Mouse (Mus musculus): ENCODE measurements at regions not wholly inside any gene's neighbourhood (a gene's known extent, or its start where the extent isn't known, plus 50 kb on each side); places are given as distances from the start of the nearest gene placed in this dataset.

GRCm38 (mm10) chr10:51792030-51792429 lies 114.5 kb downstream of the Rfx6 start:
- no peak overlapping the region for H3K4me3 ChIP-seq
- no peak for ATAC-seq (ENCODE audit: low FRiP score, low read depth)
- no peak overlapping the region for H3K9ac ChIP-seq
- no peaks in the 10 kb centered on the region for H3K4me1 ChIP-seq
- H3K4me2 ChIP-seq (replicated peaks) = no peak overlapping the region
- H3K27me3 ChIP-seq (replicated peaks) = no peaks in the 10 kb centered on the region
- no peak overlapping the region for H3K27ac ChIP-seq
- H3K36me3 ChIP-seq = no peaks in the 10 kb centered on the region
- WGBS = 0% methylated on average over 1 of the region's 1 CpGs
- H3K9me3 ChIP-seq = no peaks in the 10 kb centered on the region

GRCm38 (mm10) chr10:51793876-51794275 lies 116.3 kb downstream of the Rfx6 start:
- no peaks in the 10 kb centered on the region for H3K36me3 ChIP-seq
- 91% methylated on average over 7 of the region's 7 CpGs for WGBS
- H3K4me3 ChIP-seq = no peak overlapping the region
- H3K4me2 ChIP-seq (replicated peaks) = no peak overlapping the region
- H3K9me3 ChIP-seq = no peaks in the 10 kb centered on the region
- ATAC-seq (ENCODE audit: low FRiP score, low read depth) = no peak
- no peak overlapping the region for H3K27ac ChIP-seq
- H3K4me1 ChIP-seq = no peaks in the 10 kb centered on the region
- H3K9ac ChIP-seq = no peak overlapping the region
- no peaks in the 10 kb centered on the region for H3K27me3 ChIP-seq (replicated peaks)

GRCm38 (mm10) chr10:51816626-51817025 lies 139.1 kb downstream of the Rfx6 start:
- ATAC-seq (ENCODE audit: low FRiP score, low read depth) = no peak
- Histone ChIP-seq H3K9me3 (no peaks in the 10 kb centered on the region), H3K4me3 (no peak overlapping the region), H3K4me2 (replicated peaks) (no peak overlapping the region), H3K27me3 (replicated peaks) (no peaks in the 10 kb centered on the region), H3K27ac (no peak overlapping the region), H3K36me3 (no peaks in the 10 kb centered on the region), H3K9ac (no peak overlapping the region), H3K4me1 (no peaks in the 10 kb centered on the region)
- 43% methylated on average over 1 of the region's 1 CpGs for WGBS

GRCm38 (mm10) chr10:51823900-51824299 lies 146.3 kb downstream of the Rfx6 start:
- H3K9ac ChIP-seq = no peak overlapping the region
- no peaks in the 10 kb centered on the region for H3K27me3 ChIP-seq (replicated peaks)
- H3K4me3 ChIP-seq = no peak overlapping the region
- H3K4me1 ChIP-seq = no peaks in the 10 kb centered on the region
- no peak for ATAC-seq (ENCODE audit: low FRiP score, low read depth)
- WGBS = 95% methylated on average over 2 of the region's 2 CpGs
- H3K36me3 ChIP-seq = no peaks in the 10 kb centered on the region
- H3K4me2 ChIP-seq (replicated peaks) = no peak overlapping the region
- no peaks in the 10 kb centered on the region for H3K9me3 ChIP-seq
- H3K27ac ChIP-seq = no peak overlapping the region

GRCm38 (mm10) chr10:51826431-51826964 lies 148.9 kb downstream of the Rfx6 start:
- no peak for ATAC-seq (ENCODE audit: low FRiP score, low read depth)
- no peak overlapping the region for H3K4me3 ChIP-seq
- H3K9ac ChIP-seq = no peak overlapping the region
- H3K4me2 ChIP-seq (replicated peaks) = no peak overlapping the region
- H3K36me3 ChIP-seq = no peaks in the 10 kb centered on the region
- no peak overlapping the region for H3K27ac ChIP-seq
- H3K9me3 ChIP-seq = no peaks in the 10 kb centered on the region
- WGBS = 83% methylated on average over 6 of the region's 6 CpGs
- H3K27me3 ChIP-seq (replicated peaks) = no peaks in the 10 kb centered on the region
- H3K4me1 ChIP-seq = no peaks in the 10 kb centered on the region

DNA sequence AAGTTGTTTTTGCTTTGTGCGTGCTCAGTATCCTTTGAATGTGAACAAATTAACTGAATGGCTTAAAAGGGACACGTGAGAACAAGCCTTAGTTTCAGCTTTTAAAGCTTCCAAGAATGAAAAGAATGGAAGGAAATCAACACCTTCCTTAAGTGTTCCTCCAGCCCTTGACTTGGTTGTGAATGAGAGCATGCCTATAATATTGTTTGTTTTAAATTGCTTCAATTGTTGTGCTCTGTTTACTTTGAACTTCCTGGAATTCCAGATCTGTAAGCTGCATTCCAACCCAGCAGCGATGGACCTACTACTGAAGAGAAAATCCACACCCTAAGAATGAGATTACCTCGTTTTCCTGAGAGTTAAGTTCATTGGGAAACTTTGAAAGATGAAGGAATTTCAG lies 154.9 kb downstream of the Rfx6 start:
- H3K27me3 ChIP-seq (replicated peaks) = no peaks in the 10 kb centered on the region
- H3K4me1 ChIP-seq = no peaks in the 10 kb centered on the region
- no peak overlapping the region for H3K4me2 ChIP-seq (replicated peaks)
- H3K4me3 ChIP-seq = no peak overlapping the region
- H3K36me3 ChIP-seq = no peaks in the 10 kb centered on the region
- no peak for ATAC-seq (ENCODE audit: low FRiP score, low read depth)
- 72% methylated on average over 4 of the region's 4 CpGs for WGBS
- H3K9ac ChIP-seq = no peak overlapping the region
- no peaks in the 10 kb centered on the region for H3K9me3 ChIP-seq
- H3K27ac ChIP-seq = no peak overlapping the region

DNA sequence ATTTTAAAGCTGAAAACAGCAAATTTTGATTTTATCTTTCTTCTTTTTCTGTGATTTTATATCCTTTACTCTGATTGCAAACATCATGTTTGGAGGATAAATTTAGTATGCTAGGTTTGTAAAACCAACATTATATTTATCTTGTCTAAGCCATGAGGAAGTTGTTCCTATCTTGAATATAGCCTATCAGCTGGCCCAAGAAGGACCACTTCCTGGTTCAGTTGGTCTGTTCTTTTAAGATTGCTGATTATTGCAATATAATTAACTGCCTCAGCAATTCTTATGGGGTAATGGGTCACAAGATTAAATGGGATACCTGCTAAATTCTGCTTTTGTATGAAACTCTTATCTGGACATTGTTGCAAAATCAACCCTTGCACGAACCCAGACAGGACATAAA lies 165.5 kb downstream of the Rfx6 start:
- 86% methylated on average over 1 of the region's 1 CpGs for WGBS
- no peak overlapping the region for H3K4me2 ChIP-seq (replicated peaks)
- no peaks in the 10 kb centered on the region for H3K36me3 ChIP-seq
- no peaks in the 10 kb centered on the region for H3K27me3 ChIP-seq (replicated peaks)
- H3K4me3 ChIP-seq = no peak overlapping the region
- H3K9ac ChIP-seq = no peak overlapping the region
- H3K27ac ChIP-seq = no peak overlapping the region
- ATAC-seq (ENCODE audit: low FRiP score, low read depth) = no peak
- no peaks in the 10 kb centered on the region for H3K9me3 ChIP-seq
- H3K4me1 ChIP-seq = no peaks in the 10 kb centered on the region

DNA sequence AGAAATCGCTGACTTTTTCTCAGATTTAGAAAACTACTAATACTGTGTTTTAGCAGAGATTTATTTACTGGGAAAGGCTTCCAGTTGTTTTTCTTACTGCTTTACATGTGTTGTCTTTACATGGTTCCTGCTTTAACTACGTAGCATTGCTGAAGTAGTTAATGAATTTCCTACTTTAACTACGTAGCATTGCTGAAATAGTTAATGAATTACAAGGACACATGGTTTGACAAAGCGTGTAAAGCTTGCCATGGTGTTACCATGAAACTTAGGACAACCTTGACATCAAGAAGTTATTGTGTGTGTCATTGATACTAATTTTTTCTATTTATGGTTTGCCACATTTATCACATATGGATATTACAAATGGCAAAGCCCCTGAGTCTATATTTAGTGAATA lies 168.7 kb downstream of the Rfx6 start:
- Histone ChIP-seq H3K9me3 (no peaks in the 10 kb centered on the region), H3K27me3 (replicated peaks) (no peaks in the 10 kb centered on the region), H3K4me1 (no peaks in the 10 kb centered on the region), H3K4me3 (no peak overlapping the region), H3K4me2 (replicated peaks) (no peak overlapping the region), H3K36me3 (no peaks in the 10 kb centered on the region), H3K27ac (no peak overlapping the region), H3K9ac (no peak overlapping the region)
- ATAC-seq (ENCODE audit: low FRiP score, low read depth) = no peak
- 69% methylated on average over 4 of the region's 4 CpGs for WGBS

DNA sequence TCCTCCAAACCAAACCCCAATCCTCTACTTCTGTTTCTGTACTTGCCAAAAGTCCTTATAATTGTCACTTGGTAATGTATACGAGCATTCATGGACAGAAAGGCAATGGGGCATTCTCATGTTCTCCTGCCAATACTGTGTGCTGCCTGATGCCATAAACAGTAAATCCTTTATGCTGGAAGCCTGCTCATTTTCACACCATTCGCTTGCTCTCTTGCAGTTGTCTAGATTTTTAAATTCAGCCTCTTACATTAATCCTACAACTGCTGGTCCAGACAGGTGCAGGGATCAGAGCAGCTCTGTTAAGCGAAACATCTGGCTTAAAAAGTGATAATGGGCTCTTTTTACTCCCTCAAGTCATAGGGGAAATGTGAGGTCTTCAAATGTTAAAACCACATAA lies 152.9 kb upstream of the Vgll2 start:
- H3K4me1 ChIP-seq = no peaks in the 10 kb centered on the region
- H3K27ac ChIP-seq = no peak overlapping the region
- H3K4me2 ChIP-seq (replicated peaks) = no peak overlapping the region
- H3K36me3 ChIP-seq = no peaks in the 10 kb centered on the region
- 82% methylated on average over 3 of the region's 3 CpGs for WGBS
- ATAC-seq (ENCODE audit: low FRiP score, low read depth) = no peak
- no peak overlapping the region for H3K9ac ChIP-seq
- H3K9me3 ChIP-seq = no peaks in the 10 kb centered on the region
- H3K4me3 ChIP-seq = no peak overlapping the region
- no peaks in the 10 kb centered on the region for H3K27me3 ChIP-seq (replicated peaks)

DNA sequence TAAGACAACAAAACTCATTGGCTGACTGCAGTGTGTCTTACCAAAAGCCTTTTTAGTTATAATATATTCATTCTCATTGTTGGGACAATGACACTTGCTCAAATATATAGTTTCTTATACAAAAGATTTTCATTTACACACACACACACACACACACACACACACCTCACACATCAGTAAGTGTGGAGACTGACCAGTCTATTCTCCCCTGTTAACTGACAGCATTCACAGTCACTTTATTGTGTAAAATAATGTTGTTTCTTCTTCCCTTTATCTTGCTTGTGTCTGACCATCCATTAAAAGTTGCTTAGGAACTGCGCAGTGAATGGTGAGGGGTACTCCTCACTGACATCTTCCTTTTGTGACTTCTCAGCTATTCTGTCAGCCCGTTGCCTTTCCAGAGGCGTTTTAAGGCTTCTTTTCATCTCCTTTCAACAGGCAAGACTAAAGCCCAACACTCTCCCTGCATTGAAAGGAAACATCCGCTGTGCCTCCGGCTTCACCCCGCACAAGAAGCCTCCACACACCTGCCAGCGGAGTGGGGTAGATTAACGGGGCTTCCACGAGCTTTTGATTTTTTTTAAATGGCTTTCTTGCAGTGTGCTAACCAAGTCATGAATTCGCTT lies 111.1 kb upstream of the Vgll2 start:
- Histone ChIP-seq H3K4me1 (0 out of 2 replicates have a peak, but pooled peaks cover 5% of the 10 kb centered on the region), H3K27me3 (replicated peaks) (no peaks in the 10 kb centered on the region), H3K4me2 (replicated peaks) (peak overlapping the region; percentile 30), H3K9ac (no peak overlapping the region), H3K4me3 (no peak overlapping the region), H3K36me3 (no peaks in the 10 kb centered on the region), H3K27ac (no peak overlapping the region), H3K9me3 (no peaks in the 10 kb centered on the region)
- WGBS = 13% methylated on average over 10 of the region's 10 CpGs
- ATAC-seq (ENCODE audit: low FRiP score, low read depth) = peak; percentile 61

DNA sequence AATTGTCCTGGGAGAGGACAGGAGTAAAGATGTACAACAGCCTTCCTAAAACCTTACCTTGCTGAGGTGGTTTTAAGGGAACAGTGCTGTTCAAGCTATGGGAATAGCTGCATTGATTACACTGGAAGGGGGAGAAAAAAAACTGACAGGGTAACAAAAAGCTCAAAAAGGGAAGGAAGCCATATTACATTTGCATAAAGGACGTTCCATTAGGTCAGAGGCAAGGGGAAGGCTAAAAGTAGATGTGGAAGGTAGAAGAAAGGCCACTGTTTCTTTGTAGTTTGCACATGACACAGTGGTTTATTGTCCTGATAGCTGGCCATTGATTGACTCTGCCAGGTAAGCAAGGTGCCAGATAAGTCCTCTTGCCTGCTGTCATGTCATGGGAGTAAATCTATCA lies 110.2 kb upstream of the Vgll2 start:
- Histone ChIP-seq H3K9ac (no peak overlapping the region), H3K36me3 (no peaks in the 10 kb centered on the region), H3K9me3 (no peaks in the 10 kb centered on the region), H3K4me1 (0 out of 2 replicates have a peak, but pooled peaks cover 5% of the 10 kb centered on the region), H3K4me3 (no peak overlapping the region), H3K27ac (no peak overlapping the region), H3K27me3 (replicated peaks) (no peaks in the 10 kb centered on the region), H3K4me2 (replicated peaks) (no peak overlapping the region)
- WGBS = 50% methylated on average over 1 of the region's 1 CpGs
- no peak for ATAC-seq (ENCODE audit: low FRiP score, low read depth)

GRCm38 (mm10) chr10:51926644-51927043 lies 95.7 kb upstream of the Vgll2 start:
- Histone ChIP-seq H3K9ac (no peak overlapping the region), H3K4me2 (replicated peaks) (no peak overlapping the region), H3K27ac (no peak overlapping the region), H3K36me3 (no peaks in the 10 kb centered on the region), H3K4me3 (no peak overlapping the region), H3K4me1 (no peaks in the 10 kb centered on the region), H3K9me3 (no peaks in the 10 kb centered on the region), H3K27me3 (replicated peaks) (no peaks in the 10 kb centered on the region)
- ATAC-seq (ENCODE audit: low FRiP score, low read depth) = no peak
- 84% methylated on average over 2 of the region's 2 CpGs for WGBS

DNA sequence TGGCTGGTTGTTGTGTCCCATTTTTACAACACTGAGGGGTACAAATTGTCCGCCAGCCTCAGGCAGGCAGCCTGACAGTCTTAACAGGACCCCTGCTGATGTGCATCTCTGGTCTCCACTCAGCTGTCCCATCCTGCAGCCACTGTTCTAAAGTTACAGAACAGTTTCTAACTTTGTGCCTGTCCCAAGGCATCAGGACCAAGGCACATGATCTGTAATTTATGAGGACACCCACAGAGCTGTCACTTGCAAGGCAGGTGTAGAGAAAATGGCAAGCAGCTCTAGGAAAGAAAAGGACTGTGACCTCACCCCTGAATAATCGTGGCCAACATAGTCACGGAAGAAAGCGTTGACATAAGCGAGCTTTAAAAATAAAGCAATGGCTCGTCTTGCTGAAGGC lies 93.0 kb upstream of the Vgll2 start:
- ATAC-seq (ENCODE audit: low FRiP score, low read depth) = no peak
- H3K27ac ChIP-seq = no peak overlapping the region
- H3K9me3 ChIP-seq = no peaks in the 10 kb centered on the region
- H3K27me3 ChIP-seq (replicated peaks) = no peaks in the 10 kb centered on the region
- H3K36me3 ChIP-seq = no peaks in the 10 kb centered on the region
- no peaks in the 10 kb centered on the region for H3K4me1 ChIP-seq
- no peak overlapping the region for H3K4me2 ChIP-seq (replicated peaks)
- 77% methylated on average over 6 of the region's 6 CpGs for WGBS
- no peak overlapping the region for H3K4me3 ChIP-seq
- H3K9ac ChIP-seq = no peak overlapping the region

Measured in neural tube, embryonic 12.5 days (tissue).